Mouse (Mus musculus) heart, postnatal 0 days (tissue): ENCODE measurements around the gene Lmnb2.

ENCODE experiments used
- CTCF ChIP-seq: IDR thresholded peaks from 2 replicates; pipeline ENCODE4 v1.5.1; 2016; ENCODE audit warnings: antibody characterized with exemption, control low read depth, low read depth
- EP300 ChIP-seq: IDR thresholded peaks from 2 replicates; pipeline ENCODE4 v1.6.1; 2016; ENCODE audit warnings: antibody characterized with exemption, low read depth

DNA sequence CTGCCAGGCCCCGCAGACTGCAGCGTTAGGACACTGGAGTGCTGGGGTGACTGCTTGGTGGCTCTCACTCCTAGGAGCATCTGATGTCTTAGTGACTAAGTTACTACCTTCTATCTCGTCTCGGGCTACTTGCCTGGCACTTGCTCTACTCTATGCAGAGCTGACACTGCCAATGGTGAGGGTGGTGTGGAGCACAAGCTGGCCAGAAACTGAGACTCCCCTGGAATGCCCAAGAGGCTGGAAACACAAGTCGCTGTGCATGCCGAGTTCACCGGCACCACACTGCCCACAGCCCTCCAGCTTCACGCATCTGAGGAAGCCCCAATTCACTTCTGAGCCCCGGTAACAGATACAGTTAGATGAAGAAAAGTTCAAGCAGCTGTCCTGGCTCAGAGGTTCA lies 44.0 kb downstream of the Lmnb2 start:
- TF ChIP-seq EP300 (no peak), CTCF (no peak)
